Mouse (Mus musculus): ENCODE data around the gene Olr1. TPM values are rescaled to one million over a fixed set of nuclear protein-coding genes. Genes with fewer than 3 reads are reported as not detected.
"Not testable (repeated sequence)": the region's sequence is repeated elsewhere in the genome, so short reads cannot be mapped to it uniquely, and the experiment has no call there.

The Olr1 gene
- polyA plus RNA-seq, 1 experiment from 2014 or later, result not detected

- 95% methylated on average over 3 of the region's 3 CpGs for WGBS
- Histone ChIP-seq H3K27ac (ENCODE audit: low read depth, low read length) (no peak overlapping the region), H3K4me2 (ENCODE audit: low read length) (no peak overlapping the region), H3K9ac (ENCODE audit: low read depth, low read length) (no peak overlapping the region), H3K36me3 (ENCODE audit: control insufficient read depth, insufficient read depth, low read length) (no peaks in the 10 kb centered on the region), H3K4me1 (ENCODE audit: control insufficient read depth, insufficient read depth, low read depth, low read length) (no peaks in the 10 kb centered on the region), H3K9me3 (ENCODE audit: control insufficient read depth, low read length) (no peaks in the 10 kb centered on the region), H3K27me3 (replicated peaks; ENCODE audit: control insufficient read depth, insufficient read depth, low read length) (no peaks in the 10 kb centered on the region), H3K4me3 (ENCODE audit: low read length) (no peak overlapping the region)
- ATAC-seq, result no peak
These were observed 8.1 kb upstream of the Olr1 start for GRCm38 (mm10) chr6:129515068-129515467.

GRCm38 (mm10) chr6:129514376-129514775 is 7.4 kb upstream of the Olr1 start:
- Histone ChIP-seq H3K9ac (ENCODE audit: low read depth, low read length) (no peak overlapping the region), H3K4me3 (ENCODE audit: low read length) (no peak overlapping the region), H3K36me3 (ENCODE audit: control insufficient read depth, insufficient read depth, low read length) (no peaks in the 10 kb centered on the region), H3K4me1 (ENCODE audit: control insufficient read depth, insufficient read depth, low read depth, low read length) (no peaks in the 10 kb centered on the region), H3K4me2 (ENCODE audit: low read length) (no peak overlapping the region), H3K27me3 (replicated peaks; ENCODE audit: control insufficient read depth, insufficient read depth, low read length) (no peaks in the 10 kb centered on the region), H3K27ac (ENCODE audit: low read depth, low read length) (no peak overlapping the region), H3K9me3 (ENCODE audit: control insufficient read depth, low read length) (no peaks in the 10 kb centered on the region)
- 78% methylated on average over 2 of the region's 2 CpGs for WGBS
- ATAC-seq, result no peak

GRCm38 (mm10) chr6:129513409-129513808 is 6.4 kb upstream of the Olr1 start:
- no peak overlapping the region for H3K4me3 ChIP-seq (ENCODE audit: low read length)
- H3K27ac ChIP-seq (ENCODE audit: low read depth, low read length), result no peak overlapping the region
- H3K4me2 ChIP-seq (ENCODE audit: low read length), result no peak overlapping the region
- ATAC-seq, result no peak
- H3K9ac ChIP-seq (ENCODE audit: low read depth, low read length), result no peak overlapping the region
- WGBS, result 72% methylated on average over 1 of the region's 1 CpGs
- H3K9me3 ChIP-seq (ENCODE audit: control insufficient read depth, low read length), result no peaks in the 10 kb centered on the region
- no peaks in the 10 kb centered on the region for H3K27me3 ChIP-seq (replicated peaks; ENCODE audit: control insufficient read depth, insufficient read depth, low read length)
- no peaks in the 10 kb centered on the region for H3K36me3 ChIP-seq (ENCODE audit: control insufficient read depth, insufficient read depth, low read length)
- no peaks in the 10 kb centered on the region for H3K4me1 ChIP-seq (ENCODE audit: control insufficient read depth, insufficient read depth, low read depth, low read length)

GRCm38 (mm10) chr6:129512868-129513267 is 5.9 kb upstream of the Olr1 start:
- ATAC-seq, result no peak
- Histone ChIP-seq H3K36me3 (ENCODE audit: control insufficient read depth, insufficient read depth, low read length) (no peaks in the 10 kb centered on the region), H3K27ac (ENCODE audit: low read depth, low read length) (no peak overlapping the region), H3K4me2 (ENCODE audit: low read length) (no peak overlapping the region), H3K9me3 (ENCODE audit: control insufficient read depth, low read length) (no peaks in the 10 kb centered on the region), H3K9ac (ENCODE audit: low read depth, low read length) (no peak overlapping the region), H3K4me3 (ENCODE audit: low read length) (no peak overlapping the region), H3K4me1 (ENCODE audit: control insufficient read depth, insufficient read depth, low read depth, low read length) (no peaks in the 10 kb centered on the region), H3K27me3 (replicated peaks; ENCODE audit: control insufficient read depth, insufficient read depth, low read length) (no peaks in the 10 kb centered on the region)
- 83% methylated on average over 8 of the region's 8 CpGs for WGBS

GRCm38 (mm10) chr6:129512367-129512766 is 5.4 kb upstream of the Olr1 start, which contains the start of gene Tmem52b:
Gene Tmem52b, plus strand, starts transcription at chr6:129512555.
- H3K4me2 ChIP-seq (ENCODE audit: low read length), result no peak within 1 kb of the TSS
- no peak within 1 kb of the TSS for H3K27ac ChIP-seq (ENCODE audit: low read depth, low read length)
- H3K4me3 ChIP-seq (ENCODE audit: low read length), result no peak within 1 kb of the TSS
- no peaks in the 10 kb centered on the region for H3K4me1 ChIP-seq (ENCODE audit: control insufficient read depth, insufficient read depth, low read depth, low read length)
- H3K27me3 ChIP-seq (replicated peaks; ENCODE audit: control insufficient read depth, insufficient read depth, low read length), result no peaks in the 10 kb centered on the region
- H3K9ac ChIP-seq (ENCODE audit: low read depth, low read length), result no peak within 1 kb of the TSS
- no peaks in the 10 kb centered on the region for H3K9me3 ChIP-seq (ENCODE audit: control insufficient read depth, low read length)
- no peak for ATAC-seq
- no peaks in the 10 kb centered on the region for H3K36me3 ChIP-seq (ENCODE audit: control insufficient read depth, insufficient read depth, low read length)
- WGBS, result 78% methylated on average over 3 of the region's 3 CpGs

GRCm38 (mm10) chr6:129510120-129510911 is 3.4 kb upstream of the Olr1 start:
- no peaks in the 10 kb centered on the region for H3K36me3 ChIP-seq (ENCODE audit: control insufficient read depth, insufficient read depth, low read length)
- no peaks in the 10 kb centered on the region for H3K27me3 ChIP-seq (replicated peaks; ENCODE audit: control insufficient read depth, insufficient read depth, low read length)
- no peak for ATAC-seq
- no peaks in the 10 kb centered on the region for H3K9me3 ChIP-seq (ENCODE audit: control insufficient read depth, low read length)
- H3K9ac ChIP-seq (ENCODE audit: low read depth, low read length), result no peak overlapping the region
- H3K4me3 ChIP-seq (ENCODE audit: low read length), result no peak overlapping the region
- H3K4me1 ChIP-seq (ENCODE audit: control insufficient read depth, insufficient read depth, low read depth, low read length), result no peaks in the 10 kb centered on the region
- WGBS, result 72% methylated on average over 6 of the region's 6 CpGs
- H3K4me2 ChIP-seq (ENCODE audit: low read length), result no peak overlapping the region
- no peak overlapping the region for H3K27ac ChIP-seq (ENCODE audit: low read depth, low read length)

GRCm38 (mm10) chr6:129503471-129503870 is 3.5 kb downstream of the Olr1 start:
- Histone ChIP-seq H3K4me3 (ENCODE audit: low read length) (no peak overlapping the region), H3K9me3 (ENCODE audit: control insufficient read depth, low read length) (no peaks in the 10 kb centered on the region), H3K27me3 (replicated peaks; ENCODE audit: control insufficient read depth, insufficient read depth, low read length) (no peaks in the 10 kb centered on the region), H3K9ac (ENCODE audit: low read depth, low read length) (no peak overlapping the region), H3K4me2 (ENCODE audit: low read length) (no peak overlapping the region), H3K27ac (ENCODE audit: low read depth, low read length) (no peak overlapping the region), H3K4me1 (ENCODE audit: control insufficient read depth, insufficient read depth, low read depth, low read length) (no peaks in the 10 kb centered on the region), H3K36me3 (ENCODE audit: control insufficient read depth, insufficient read depth, low read length) (no peaks in the 10 kb centered on the region)
- no peak for ATAC-seq
- WGBS, result 86% methylated on average over 2 of the region's 2 CpGs

GRCm38 (mm10) chr6:129499516-129499915 is 7.4 kb downstream of the Olr1 start:
- H3K4me2 ChIP-seq (ENCODE audit: low read length); ATAC-seq; H3K9me3 ChIP-seq (ENCODE audit: control insufficient read depth, low read length); H3K27me3 ChIP-seq (replicated peaks; ENCODE audit: control insufficient read depth, insufficient read depth, low read length); H3K4me1 ChIP-seq (ENCODE audit: control insufficient read depth, insufficient read depth, low read depth, low read length); H3K27ac ChIP-seq (ENCODE audit: low read depth, low read length); H3K36me3 ChIP-seq (ENCODE audit: control insufficient read depth, insufficient read depth, low read length); H3K4me3 ChIP-seq (ENCODE audit: low read length); H3K9ac ChIP-seq (ENCODE audit: low read depth, low read length): not testable (repeated sequence)
- WGBS, result 100% methylated on average over 1 of the region's 1 CpGs

GRCm38 (mm10) chr6:129497345-129498218 is 9.4 kb downstream of the Olr1 start:
- Histone ChIP-seq H3K27me3 (replicated peaks; ENCODE audit: control insufficient read depth, insufficient read depth, low read length) (no peaks in the 10 kb centered on the region), H3K36me3 (ENCODE audit: control insufficient read depth, insufficient read depth, low read length) (no peaks in the 10 kb centered on the region), H3K4me2 (ENCODE audit: low read length) (no peak overlapping the region), H3K4me1 (ENCODE audit: control insufficient read depth, insufficient read depth, low read depth, low read length) (no peaks in the 10 kb centered on the region), H3K27ac (ENCODE audit: low read depth, low read length) (no peak overlapping the region), H3K9ac (ENCODE audit: low read depth, low read length) (no peak overlapping the region), H3K9me3 (ENCODE audit: control insufficient read depth, low read length) (no peaks in the 10 kb centered on the region), H3K4me3 (ENCODE audit: low read length) (no peak overlapping the region)
- WGBS, result 90% methylated on average over 3 of the region's 3 CpGs
- no peak for ATAC-seq

Data from hindbrain, embryonic 16.5 days (tissue).